Mouse (Mus musculus) gastrocnemius, adult 18-20 months (tissue): Measurements from ENCODE around the gene 1700007K13Rik. TPM values are rescaled to one million over a fixed set of nuclear protein-coding genes. Genes with fewer than 3 reads are reported as not detected.

Source experiments
- DNase-seq: peaks from one replicate; pipeline ENCODE4 v3.0.0; 2021; ENCODE audit warnings: low spot score
- total RNA-seq, 2 experiments: library from RNA; stranded (reverse); gene quantifications; 2 replicates each; pipeline ENCODE4 v1.2.3; 2021

1700007K13Rik gene
- total RNA-seq, 2 experiments from 2014 or later = not detected

DNA sequence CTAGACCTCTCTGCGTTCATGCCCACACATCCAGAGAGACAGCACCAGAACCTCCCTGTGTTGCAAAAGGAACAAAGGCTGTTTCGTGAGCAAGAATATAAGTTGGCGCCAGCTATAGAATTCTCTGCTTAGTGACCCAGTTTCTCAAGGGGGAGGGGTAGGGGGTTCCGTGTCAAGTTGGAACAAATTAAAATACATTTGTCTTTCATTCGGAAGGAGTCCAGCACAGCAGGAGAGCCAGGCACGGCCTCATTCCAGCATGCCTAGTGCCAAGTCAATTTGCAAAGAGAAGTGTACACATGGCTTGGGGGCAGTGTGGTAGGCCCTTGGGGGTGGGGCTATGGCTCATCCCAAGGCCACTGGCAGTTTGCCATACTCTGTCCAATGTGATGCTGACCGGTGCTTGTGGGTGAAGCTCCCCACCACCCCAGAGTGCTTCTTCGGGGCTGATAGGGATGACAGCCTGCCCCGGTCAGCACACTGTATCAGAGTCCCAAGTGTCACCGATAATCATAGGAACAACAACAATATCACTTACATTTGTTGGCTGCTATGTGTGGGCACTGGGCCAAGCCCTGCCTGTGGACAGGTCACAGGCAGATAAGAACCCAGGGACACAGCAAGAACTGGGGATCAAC is 50.6 kb downstream of the 1700007K13Rik start:
- no peak for DNase-seq

GRCm38 (mm10) chr2:28414757-28415137 is 51.4 kb downstream of the 1700007K13Rik start:
- DNase-seq = no peak

GRCm38 (mm10) chr2:28414116-28414756 is 51.9 kb downstream of the 1700007K13Rik start:
- no peak for DNase-seq

DNA sequence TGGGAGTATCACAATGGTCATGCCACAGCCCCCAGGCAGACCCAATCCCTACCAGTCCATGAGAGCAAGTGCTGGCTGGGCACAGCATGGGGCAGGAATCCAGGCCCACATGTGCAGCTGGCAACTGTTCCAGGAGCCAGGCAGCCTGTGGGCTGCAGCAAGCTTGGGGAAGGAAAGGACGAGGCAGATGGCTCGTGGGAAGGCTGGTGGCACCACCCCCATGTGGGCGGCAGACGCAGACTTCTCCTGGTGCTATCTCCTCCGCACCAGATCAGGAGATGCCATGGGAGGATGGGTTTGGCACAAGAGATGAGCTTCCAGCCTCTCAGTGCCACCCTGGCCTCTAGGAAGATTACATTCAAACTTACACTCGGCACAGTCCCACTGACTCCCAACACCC is 53.2 kb downstream of the 1700007K13Rik start:
- DNase-seq = no peak

Other genes starting within 250 kb of the 1700007K13Rik start
- gene Ppp1r26, start 19.5 kb downstream of the 1700007K13Rik start, total RNA-seq = 1 to 10 TPM; 2.4 to 3.0 TPM
- 10 to 100 TPM; 21.1 to 22.9 TPM for gene Mrps2, start 1.7 kb upstream of the 1700007K13Rik start, total RNA-seq
- gene Gbgt1, start 30.6 kb upstream of the 1700007K13Rik start, total RNA-seq = under 1 TPM; 0.81 to 0.89 TPM
- under 1 TPM in 1 of 2 experiments, not detected in 1; 0.74 TPM for gene Gm10134, start 39.8 kb upstream of the 1700007K13Rik start, total RNA-seq
- gene Ralgds, start 46.8 kb upstream of the 1700007K13Rik start, total RNA-seq = 1 to 10 TPM; 6.1 to 8.9 TPM
- gene Cel, start 97.1 kb upstream of the 1700007K13Rik start, total RNA-seq = under 1 TPM in 1 of 2 experiments, not detected in 1; 0.16 TPM
- gene Gtf3c5, start 117.4 kb upstream of the 1700007K13Rik start, total RNA-seq = 1 to 10 TPM; 7.2 to 8.9 TPM
- gene Gfi1b, start 155.7 kb upstream of the 1700007K13Rik start, total RNA-seq = not detected
- gene Tsc1, start 174.9 kb upstream of the 1700007K13Rik start, total RNA-seq = 10 to 100 TPM; 40.6 to 45.6 TPM
- not detected for gene Spaca9, start 233.4 kb upstream of the 1700007K13Rik start, total RNA-seq
- not detected for gene Ak8, start 233.8 kb upstream of the 1700007K13Rik start, total RNA-seq